Mouse (Mus musculus) small intestine, adult 2 months (tissue): ENCODE measurements around the gene Rabgap1l.

Experiments
- CTCF ChIP-seq: fragments of 200-500 bp; IDR thresholded peaks from 2 replicates; pipeline ENCODE4 v1.5.1; 2012; ENCODE audit warnings: low read depth, mild to moderate bottlenecking, control low read depth, inconsistent platforms, low read length, moderate library complexity, mixed read lengths; ENCODE audit not compliant: insufficient replicate concordance, insufficient read length; ENCODE audit errors: extremely low read depth
- POLR2A ChIP-seq: fragments of 200-500 bp; IDR thresholded peaks from 2 replicates; pipeline ENCODE4 v1.6.1; 2012; ENCODE audit warnings: low read depth, mild to moderate bottlenecking, control low read depth, inconsistent platforms, low read length, moderate library complexity

DNA sequence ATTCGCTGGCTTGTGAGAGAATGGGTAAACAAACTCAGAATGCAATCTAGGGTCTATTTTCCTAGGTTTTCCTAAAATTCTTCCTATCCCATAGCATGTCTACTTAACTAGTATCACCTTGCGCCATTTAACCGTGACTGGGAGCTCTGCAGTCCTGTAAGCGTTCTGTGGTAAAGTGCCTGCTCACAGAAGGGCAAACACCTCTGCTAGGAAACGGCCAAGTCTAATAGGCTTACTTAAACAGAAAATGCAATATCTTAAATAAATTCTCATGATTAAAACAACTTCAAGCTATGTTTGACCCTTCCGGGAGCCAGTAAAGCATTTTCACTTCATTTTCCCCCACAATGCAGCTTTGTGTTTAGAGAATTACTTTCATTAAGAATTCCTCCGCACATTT is 484.5 kb downstream of the Rabgap1l start:
- TF ChIP-seq CTCF = no peak
- TF ChIP-seq POLR2A = no peak
